Mouse (Mus musculus) embryonic facial prominence, embryonic 15.5 days (tissue): ENCODE measurements around the gene Gm21679. TPM values are rescaled to one million over a fixed set of nuclear protein-coding genes. Genes with fewer than 3 reads are reported as not detected.
"Not testable (repeated sequence)": the region's sequence is repeated elsewhere in the genome, so short reads cannot be mapped to it uniquely, and the experiment has no call there.

ENCODE experiments used
- ATAC-seq: fragments of 200-750 bp; cut with Nextera tagmentation; 2 replicates; pipeline ENCODE4 v1.8.0; 2017; ENCODE audit warnings: low read depth, moderate TSS enrichment; ENCODE audit not compliant: insufficient number of reproducible peaks, low FRiP score, low TSS enrichment
- H3K27ac ChIP-seq: fragments of 300-500 bp; sonication (generic); replicated peaks from 2 replicates; pipeline ENCODE4 v1.5.1; 2015; ENCODE audit warnings: mild to moderate bottlenecking, inconsistent platforms
- H3K27me3 ChIP-seq: fragments of 300-500 bp; sonication (generic); 2 replicates; pipeline ENCODE4 v1.6.1; 2015; ENCODE audit warnings: inconsistent platforms
- H3K36me3 ChIP-seq: fragments of 300-500 bp; sonication (generic); 2 replicates; pipeline ENCODE4 v1.6.1; 2015; ENCODE audit warnings: mild to moderate bottlenecking, inconsistent platforms
- H3K4me1 ChIP-seq: fragments of 300-500 bp; sonication (generic); 2 replicates; pipeline ENCODE4 v1.6.1; 2015; ENCODE audit warnings: inconsistent platforms
- H3K4me2 ChIP-seq: fragments of 300-500 bp; sonication (generic); replicated peaks from 2 replicates; pipeline ENCODE4 v1.6.1; 2015; ENCODE audit warnings: mild to moderate bottlenecking, inconsistent platforms
- H3K4me3 ChIP-seq: fragments of 300-500 bp; sonication (generic); replicated peaks from 2 replicates; pipeline ENCODE4 v1.5.1; 2015; ENCODE audit warnings: mild to moderate bottlenecking, inconsistent platforms
- H3K9ac ChIP-seq: fragments of 300-500 bp; sonication (generic); 2 replicates; pipeline ENCODE4 v1.6.1; 2015; ENCODE audit warnings: inconsistent platforms
- H3K9me3 ChIP-seq: fragments of 300-500 bp; sonication (generic); replicated peaks from 2 replicates; pipeline ENCODE4 v1.6.1; 2016; ENCODE audit warnings: inconsistent platforms
- WGBS: fragments of 180-500 bp; shearing (Covaris S2); methylation state at CpG from one replicate; pipeline ENCODE4 v1.1.7; 2015; 5-methylcytosine and 5-hydroxymethylcytosine counted together
- polyA plus RNA-seq: library from polyadenylated mRNA; unstranded; fragments of >200 nt; fragmentation: Nextera tagmentation; extraction: Ambion mirVana; gene quantifications from 2 replicates; pipeline ENCODE4 v1.2.1, GENCODE M21; 2015

Gene Gm21679
- not detected in 2 replicates for polyA plus RNA-seq

- H3K27ac ChIP-seq, H3K9me3 ChIP-seq, H3K9ac ChIP-seq, H3K4me2 ChIP-seq, H3K27me3 ChIP-seq, ATAC-seq, H3K4me3 ChIP-seq, H3K36me3 ChIP-seq, H3K4me1 ChIP-seq: not testable (repeated sequence)
- WGBS, result no CpG with 5 or more reads among the region's 3 CpGs
Observed at GRCm38 (mm10) chrY:29683270-29683669, at the start of gene Gm21679. Gene Gm21679 (minus strand): TSS chrY:29683370.
